Mouse (Mus musculus) spleen, postnatal 10 days (tissue): ENCODE results near the gene Nacad.
A peak's percentile ranks its signal among the peaks of the same experiment; 100 is the strongest.

Source experiments
- DNase-seq, 2 experiments: peaks; one replicate each; pipeline ENCODE4 v3.0.0; 2021 to 2022; ENCODE audit warnings: low spot score in 2 of 2

Gene Nacad

DNA sequence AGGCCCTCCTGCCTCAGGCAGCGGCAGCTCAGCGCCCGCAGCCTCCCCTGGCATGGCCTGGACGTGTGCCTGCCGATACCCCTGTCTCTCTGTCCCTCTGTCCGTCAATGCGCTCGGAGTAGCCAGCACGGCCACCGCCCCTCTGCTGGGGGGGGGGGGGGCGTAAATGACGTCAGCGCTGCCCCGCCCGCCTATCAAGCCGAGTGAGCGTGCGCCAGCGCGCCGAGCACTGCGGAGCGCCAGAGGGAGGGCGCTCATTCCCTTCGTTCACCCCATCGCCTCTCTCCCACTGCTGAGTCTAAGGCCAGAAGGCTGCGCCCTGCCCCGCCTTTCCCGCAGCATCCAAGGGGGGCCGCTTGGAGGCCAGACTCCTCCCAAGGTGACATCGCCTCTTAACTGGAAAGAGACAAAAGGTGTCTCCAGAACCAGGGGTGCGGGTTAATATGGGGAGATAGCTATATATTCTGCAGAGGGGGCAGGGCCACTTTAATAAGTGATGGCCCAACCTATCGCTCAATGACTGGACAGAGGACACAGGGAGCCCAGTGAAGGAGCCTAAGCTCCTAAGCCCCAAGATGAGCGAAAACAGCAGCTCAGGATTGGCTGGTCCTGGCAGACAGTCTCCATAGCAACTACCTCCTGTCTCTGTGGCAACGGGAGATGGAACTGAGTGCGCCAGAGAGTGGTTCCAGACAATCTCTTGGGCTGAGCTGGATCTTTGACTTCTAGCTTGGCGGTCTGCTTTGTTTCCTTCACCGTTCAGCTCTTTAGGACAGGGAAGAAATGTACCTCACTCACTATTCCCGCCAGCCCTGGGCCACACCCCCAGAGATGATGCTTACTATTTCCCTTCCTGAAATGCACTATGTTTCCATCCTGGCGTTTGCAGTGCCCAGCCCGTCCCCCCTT is at the start of gene Nacad:
Gene Nacad, minus strand, starts transcription at position 563 of the 909 bp plus-strand sequence.
- DNase-seq = no peak

DNA sequence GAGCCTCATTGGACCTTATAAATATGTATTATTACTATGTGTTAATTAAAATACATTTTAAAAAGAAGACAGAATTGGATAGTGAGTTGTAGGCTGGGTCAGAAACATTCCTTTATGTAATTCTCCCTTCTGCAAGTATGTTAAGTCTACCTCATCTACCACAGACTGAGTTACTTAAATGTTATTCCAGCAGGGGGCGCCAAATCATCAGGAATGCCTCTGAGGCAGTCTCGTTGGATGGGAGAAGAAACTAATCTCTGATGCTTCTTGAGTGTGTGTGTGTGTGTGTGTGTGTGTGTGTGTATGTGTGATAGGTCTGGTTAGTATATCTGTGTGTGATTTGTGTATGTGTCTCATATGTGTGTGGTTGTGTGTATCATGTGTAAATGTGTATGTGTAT is 49.0 kb upstream of the Nacad start:
- peak; percentile 65 to 87 for DNase-seq

DNA sequence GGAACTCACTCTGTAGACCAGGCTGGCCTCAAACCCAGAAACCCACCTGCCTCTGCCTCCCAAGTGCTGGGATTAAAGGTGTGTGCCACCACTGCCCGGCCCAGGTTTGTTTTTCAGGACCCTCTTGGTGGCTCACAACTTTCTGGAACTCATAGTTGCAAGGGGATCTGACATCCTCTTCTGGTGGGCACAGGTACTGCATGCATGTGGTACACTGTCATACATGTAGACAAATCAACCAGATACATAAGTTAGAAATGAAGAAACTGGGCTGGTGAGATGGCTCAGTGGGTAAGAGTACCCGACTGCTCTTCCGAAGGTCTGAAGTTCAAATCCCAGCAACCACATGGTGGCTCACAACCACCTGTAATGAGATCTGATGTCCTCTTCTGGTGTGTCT is 47.1 kb upstream of the Nacad start:
- peak in 1 of 2 experiments; percentile 50 for DNase-seq

DNA sequence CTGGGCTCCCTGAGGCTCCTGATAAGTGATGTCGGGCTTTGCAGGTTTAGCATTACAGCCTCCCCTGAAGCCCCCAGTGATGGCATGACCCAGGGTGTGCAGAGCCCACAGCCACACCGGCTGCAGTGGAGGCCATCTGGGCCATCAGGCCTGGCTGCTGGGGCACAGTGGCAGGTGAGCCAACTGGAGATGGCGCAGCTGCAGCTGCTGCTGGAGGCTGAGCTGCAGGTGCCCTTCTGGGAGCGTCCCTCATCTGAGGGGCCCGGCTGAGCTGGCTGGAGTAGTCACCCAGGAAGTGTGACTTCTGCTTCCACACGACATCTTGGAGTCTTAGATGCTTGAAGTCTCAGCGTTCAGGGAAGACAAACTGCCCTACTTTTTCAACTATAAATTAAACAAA is 44.7 kb upstream of the Nacad start:
- no peak for DNase-seq

DNA sequence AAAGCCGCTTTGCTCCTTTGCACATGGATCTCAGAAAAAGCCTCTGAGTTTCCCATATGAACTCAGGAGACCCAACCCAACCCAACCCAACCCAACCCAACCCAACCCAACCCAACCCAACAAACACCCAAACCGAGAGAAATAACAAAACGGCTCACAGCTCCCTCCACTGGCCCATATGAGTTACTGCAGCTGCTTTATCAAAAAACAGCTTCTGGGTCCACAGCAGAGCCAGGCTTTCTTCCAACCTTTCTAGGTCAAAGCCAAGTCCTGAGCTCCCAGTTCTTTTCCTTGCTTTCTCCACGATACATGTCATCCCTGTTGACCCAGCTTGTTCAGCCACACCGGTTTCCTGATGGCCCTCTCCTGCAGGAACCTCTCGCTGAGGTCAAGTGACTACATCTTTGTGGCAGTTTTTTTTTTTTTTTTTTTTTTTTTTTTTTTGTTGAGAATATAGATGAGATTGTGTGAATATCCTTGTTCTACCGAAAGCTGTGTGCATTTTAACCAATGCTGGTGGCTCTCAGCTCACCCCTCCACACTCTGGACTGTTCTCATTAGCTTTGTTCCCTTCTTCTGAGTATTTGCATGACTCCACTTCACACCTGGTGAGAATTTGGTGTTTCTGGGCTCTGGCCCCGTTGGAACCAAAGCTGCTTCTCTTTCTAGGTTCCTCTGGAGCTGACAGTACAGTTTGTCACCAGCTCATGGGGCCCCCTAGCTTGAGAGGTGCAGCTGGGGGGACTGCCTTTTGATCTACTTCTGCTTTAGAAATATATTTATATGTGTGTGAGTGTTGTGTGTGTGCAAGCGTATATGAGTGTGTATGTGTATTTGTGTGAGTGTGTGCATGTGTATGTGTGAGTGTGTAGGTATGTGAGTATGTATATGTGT is 42.2 kb upstream of the Nacad start:
- DNase-seq = no peak

DNA sequence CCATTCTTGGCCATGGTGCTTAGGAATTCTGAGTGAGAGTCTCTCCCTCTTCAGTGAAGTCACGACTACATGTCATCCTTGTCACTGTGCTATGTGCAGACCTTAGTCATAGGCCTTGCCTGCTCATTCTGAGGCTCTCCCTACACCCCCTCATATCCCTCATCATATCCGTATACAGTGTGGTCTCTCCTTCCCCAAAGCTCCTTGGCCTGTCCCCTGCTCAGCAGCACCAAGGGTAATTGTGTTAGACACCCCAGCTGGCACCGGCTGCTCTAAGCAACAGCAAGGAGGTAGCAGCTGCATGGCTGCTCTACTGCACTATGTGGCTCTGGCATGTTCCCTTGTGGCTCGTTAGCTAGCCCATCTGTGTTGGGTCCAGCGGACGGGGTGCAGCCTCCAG is 38.7 kb upstream of the Nacad start:
- DNase-seq = no peak

DNA sequence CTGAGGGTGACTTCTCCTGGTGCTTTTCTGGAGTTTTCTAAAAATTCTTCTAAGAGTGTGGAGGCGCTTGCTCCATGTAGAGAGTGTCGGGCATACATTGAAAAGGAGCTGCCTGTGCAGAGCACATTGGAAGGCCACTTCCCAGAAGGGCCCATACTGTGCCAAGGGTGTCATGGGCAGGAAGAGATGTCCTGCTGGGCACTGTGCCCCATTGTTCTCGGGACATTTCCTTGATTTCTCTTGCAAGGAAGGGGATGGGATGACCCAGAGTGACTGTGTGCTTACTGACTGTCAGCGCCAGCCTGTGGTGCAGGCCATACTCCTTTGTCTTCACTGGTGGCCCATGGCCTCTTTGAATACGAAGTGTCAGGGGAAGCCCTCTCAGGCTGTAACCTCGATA is 33.2 kb upstream of the Nacad start:
- no peak for DNase-seq

DNA sequence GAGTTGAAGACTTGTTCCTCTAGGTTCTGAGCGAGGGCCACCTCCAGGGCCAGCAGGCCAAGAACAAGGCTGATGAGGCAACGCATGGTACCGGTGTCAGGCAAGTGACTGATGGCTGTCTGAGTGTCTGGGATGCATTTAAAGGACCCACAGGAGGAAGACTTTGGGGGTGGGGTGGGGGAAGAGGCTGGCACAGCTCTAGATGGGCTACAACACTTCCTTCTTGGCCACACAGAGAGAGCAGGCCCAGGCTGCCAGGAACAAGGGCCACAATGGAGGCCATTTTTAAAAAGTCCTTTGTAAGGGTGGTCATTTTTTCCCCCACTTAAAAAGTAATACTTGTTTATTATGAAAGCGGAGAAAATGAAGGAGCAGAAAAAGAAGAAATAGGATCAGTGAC is 32.7 kb upstream of the Nacad start, which contains the start of gene Wap:
Gene Wap, minus strand, starts transcription at position 101 of the 400 bp plus-strand sequence.
- DNase-seq = no peak

DNA sequence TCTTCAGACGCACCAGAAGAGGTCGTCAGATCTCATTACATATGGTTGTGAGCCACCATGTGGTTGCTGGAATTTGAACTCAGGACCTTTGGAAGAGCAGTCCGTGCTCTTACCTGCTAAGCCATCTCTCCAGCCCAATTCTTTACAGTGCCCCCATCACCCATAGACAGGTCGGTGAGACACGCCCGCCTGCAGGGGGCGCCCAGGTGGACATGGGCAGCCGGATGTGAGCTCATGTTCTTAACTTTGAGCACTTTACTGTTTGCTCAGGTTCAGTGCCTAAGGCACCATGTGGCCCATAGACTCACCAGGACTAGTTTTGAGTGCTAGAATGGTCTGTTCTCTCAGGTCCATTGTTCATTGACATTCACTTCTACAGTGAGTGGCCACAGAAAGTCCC is 30.3 kb upstream of the Nacad start:
- peak in 1 of 2 experiments; percentile 58 for DNase-seq

DNA sequence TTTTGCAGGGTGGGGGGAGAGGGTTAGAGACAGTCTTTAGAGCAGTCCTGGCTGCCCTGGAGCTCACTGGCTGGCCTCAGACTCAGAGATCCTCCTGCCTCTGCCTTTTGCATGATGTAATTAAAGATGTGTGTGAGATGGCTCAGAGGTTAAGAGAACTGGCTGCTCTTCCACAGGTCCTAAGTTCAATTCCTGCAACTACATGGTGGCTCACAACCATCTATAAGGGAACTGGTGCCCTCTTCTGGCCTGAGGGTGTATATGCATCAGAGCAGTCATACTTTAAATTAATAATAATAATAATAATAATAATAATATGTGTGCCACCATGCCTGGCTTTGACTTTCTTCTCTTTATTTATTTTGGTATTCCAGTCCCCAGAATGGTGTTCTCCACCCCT is 23.8 kb upstream of the Nacad start:
- DNase-seq = peak; percentile 34 to 68

DNA sequence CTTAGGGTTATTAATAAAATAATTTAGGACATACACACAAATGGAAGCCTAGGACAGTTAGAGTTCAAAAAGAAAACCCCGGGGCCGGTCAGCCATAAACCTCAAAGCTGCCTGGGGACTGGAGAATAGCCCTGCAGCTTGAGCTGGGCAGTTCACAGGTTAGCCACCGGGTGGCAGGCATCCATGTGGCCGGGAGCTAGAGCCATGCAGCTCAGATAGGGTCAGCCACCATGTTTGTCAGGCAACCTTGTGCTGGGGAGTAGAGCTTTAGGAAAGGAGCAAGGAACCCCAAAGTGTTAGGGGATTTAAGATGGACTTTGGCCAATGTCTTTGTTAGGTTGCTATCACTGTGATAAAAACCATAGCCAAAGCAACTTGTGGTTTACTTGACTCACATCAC is 22.7 kb upstream of the Nacad start:
- peak; percentile 62 to 83 for DNase-seq

DNA sequence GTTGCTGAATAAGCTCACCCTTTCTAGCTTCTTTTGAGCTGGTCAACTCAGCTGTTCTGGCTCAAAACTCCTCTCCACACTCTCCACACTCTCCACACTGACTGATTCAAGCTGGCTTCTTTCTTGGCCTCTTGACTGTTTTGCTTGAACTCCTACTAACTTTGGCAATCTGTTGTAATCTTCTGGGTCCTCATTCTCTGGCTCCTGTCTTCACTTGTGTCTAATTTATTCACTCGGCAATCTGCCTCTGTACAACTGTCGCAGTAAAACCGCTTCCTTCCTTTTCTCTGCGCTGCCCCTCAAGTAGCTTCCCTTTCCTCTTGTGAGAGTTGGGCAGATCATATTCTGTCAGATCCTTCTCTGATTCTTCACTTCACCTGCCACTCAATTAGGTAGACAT is 21.9 kb upstream of the Nacad start:
- DNase-seq = peak in 1 of 2 experiments; percentile 46

DNA sequence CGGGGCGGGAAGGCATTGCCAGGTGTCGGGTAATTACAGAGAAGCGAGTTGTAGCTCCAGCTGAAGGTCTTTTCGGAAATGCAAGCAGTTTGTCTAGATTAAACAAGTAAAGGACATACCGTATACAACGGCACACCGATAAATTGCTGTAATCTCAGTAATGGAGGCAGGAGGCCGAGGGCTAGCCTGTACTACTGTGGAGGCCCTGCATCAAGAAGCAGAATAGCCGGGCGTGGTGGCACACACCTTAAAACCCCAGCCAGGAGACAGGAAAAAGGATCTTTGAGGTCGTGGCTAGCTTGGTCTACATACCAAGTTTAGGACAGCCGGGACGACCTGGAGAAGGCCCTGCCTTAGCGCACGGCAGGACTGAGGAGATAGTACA is 20.5 kb upstream of the Nacad start:
- no peak for DNase-seq

DNA sequence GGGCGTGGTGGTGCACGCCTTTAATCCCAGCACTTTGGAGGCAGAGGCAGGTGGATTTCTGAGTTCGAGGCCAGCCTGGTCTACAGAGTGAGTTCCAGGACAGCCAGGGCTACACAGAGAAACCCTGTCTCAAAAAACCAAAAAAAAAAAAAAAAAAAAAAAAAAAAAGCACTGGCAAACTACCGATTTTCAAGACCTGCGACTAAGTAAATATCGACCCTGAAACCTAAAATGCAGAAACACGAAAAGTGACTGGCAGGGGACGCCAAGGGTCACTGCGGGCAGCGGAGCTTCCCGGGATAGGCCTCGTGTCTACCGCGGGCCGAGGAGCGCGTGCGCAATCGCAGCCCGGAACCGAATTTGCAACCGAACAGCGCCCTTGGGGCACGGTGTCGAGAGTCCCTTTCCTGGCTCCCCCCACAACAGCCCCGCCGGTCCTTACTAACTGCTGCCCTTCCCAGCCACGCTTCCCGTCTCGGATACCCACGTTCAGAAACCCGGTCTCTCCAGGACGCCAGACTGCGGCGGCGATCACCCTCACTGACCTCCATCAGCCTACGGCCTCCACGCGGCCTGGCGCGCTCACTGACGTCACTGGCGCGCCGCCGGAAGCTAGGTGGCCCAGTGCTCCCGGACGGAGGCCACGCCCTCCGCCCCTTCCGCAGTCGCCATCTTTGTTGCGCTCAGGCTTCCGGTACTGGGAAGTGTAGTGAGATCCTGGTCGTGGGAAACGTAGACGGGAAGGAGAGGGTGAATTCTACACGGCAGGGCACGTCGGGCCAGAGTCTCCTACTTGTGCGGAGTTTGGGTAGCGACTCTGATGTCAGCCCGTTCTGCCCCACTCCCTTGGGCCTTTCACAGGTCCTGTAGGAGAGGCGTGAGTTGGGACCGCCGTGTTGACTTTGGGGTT is 19.9 kb upstream of the Nacad start, which contains the start of gene Tbrg4:
Gene Tbrg4, minus strand, starts transcription at position 590 of the 910 bp plus-strand sequence.
- DNase-seq = peak; percentile 88 to 94

DNA sequence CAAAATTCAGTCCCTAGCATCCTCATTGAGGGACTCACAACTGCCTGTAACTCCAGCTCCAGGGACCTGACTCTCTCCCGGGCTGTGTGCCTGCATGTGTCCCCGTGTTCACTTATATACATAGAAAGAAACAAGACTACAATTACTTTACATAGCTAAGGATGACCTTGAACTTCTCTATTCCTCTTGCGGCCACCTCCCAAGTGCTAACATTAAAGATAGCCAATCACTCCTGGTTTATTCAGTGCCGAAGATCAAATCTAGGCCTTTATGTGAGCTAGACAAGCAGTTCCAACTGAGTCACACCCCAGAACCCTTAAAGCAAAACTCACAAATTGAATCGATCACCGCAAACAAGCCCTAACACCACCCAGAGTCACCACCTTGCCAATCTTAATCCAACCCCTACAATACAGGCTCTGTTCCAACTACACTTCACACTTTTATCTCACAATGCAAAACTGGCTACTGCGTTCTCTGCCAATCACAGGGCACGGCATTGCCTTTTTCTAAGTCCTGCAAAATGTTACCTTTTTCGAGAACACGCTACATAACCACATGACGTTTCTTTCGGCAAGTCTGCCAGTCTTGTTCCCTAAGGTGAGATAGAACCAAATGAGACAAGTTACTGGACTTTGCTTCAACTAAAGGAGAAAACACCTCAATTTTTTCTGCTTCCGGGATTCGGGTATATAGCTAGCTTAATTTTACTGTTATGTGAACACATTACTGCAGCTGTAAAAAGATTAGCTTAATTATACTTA is 18.9 kb upstream of the Nacad start:
- DNase-seq = no peak

DNA sequence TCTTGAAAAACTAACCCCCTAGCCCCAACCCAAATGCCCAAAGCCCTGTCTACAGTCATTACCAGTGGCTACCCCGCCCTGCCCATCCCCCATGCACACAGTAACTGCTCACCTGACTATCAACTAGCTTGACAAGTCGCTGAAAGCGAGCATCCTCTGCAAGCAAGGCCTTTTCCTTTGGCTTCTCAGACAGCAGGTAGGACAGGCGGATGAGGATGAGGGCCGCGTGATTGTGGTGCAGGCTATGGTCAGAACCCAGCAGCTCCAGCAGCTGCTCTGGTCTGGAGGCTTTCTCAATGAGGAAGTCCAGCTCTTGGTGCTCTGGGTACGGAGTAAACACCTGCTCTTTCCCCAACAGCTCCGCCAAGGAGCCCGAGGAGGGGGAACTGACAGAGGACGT is 17.9 kb upstream of the Nacad start:
- no peak for DNase-seq

DNA sequence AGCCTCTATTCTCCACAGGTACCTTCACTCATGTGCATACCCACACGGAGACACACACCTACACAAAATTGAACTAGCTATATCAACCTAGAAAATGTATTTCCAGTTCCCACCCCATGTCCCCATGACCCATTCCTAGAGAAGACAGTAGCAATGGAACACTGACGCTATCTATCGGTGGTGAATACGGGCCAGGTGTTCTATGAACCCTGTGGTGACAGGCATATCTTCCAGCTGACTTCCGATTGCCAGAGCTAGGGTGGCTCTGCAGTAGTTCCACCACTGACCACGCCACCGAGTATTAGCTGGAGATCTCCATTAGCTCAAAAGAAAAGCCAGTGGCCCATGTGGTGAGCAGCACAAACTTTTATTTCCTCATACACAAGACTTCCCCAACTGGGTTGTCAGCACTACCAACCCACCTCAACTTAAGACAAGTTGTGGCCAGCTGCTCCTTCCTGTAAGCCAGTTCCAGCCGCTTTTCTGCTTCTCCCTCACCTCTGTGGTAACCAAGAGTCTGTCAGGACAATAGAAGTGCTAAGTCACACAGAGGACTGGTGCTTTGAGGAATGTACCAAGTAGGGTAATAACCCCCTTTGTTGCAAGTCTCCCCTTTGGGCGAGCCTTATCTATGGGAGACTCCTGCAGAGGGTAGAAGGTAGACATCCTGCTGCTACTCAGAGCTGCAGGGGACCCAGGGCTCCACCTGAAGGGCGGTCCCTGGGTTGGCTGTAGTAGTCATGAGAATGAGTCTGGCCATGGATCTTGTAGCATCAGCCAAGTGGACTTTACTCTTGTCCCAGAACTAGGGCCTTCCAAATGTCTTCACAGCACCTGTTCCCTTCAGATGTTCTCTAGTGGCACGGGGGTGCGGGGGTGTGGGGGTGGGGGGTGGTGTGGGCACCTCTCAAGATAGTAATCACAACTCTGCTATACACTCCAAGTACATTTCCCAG is 9.7 kb upstream of the Nacad start:
- no peak for DNase-seq

DNA sequence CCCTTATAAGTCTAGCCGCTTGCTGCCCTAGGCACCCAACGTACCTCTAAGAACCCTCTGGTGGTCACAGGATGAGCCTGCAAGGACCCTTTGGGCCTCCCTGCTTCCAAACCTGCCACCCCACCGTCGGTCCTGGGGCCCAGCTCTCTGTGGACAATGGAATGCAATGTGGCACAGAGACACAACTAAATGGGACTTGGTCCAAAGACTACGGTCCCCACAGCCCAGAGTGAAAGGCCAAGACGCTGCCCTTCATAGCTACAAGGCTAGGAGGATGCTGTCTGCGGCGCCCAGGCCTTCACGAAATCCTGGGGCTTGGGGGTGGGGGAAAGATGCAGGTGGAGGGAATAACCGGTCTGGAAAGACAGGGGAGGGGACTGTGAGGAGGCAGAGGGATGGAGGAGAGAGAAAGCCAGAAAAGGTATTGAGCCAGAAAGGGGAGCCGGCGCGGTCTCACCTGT is 802 bp downstream of the Nacad start:
- no peak for DNase-seq

DNA sequence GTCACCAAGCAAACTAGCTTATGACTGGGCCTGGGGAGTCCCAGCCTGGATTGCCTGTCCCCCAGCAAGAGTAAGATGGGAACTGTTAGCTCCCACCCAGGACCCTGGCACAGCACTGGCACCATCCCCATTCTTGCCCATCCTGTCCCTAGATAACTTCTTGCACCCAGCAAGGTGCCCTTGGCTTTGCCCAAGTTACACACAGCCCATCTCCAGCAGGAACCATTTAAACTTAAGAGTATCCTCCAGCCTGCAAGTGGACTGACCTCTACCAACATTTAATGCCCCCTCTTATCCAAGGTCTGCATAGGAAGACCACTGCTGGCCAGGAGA is 1.3 kb downstream of the Nacad start:
- DNase-seq = no peak
